Mouse (Mus musculus) kidney, postnatal 0 days (tissue): ENCODE results near the gene Fen1. TPM values are rescaled to one million over a fixed set of nuclear protein-coding genes. Genes with fewer than 3 reads are reported as not detected.

Source experiments
- ATAC-seq: fragments of 200-750 bp; cut with Nextera tagmentation; replicated peaks from 2 replicates; pipeline ENCODE4 v1.8.0; 2017; ENCODE audit warnings: low read depth, moderate number of reproducible peaks, moderate TSS enrichment, moderate library complexity; ENCODE audit not compliant: low FRiP score
- DNase-seq: peaks from one replicate; pipeline ENCODE4 v3.0.0-alpha.2; 2016; ENCODE audit warnings: low spot score
- H3K27ac ChIP-seq: fragments of 300-500 bp; sonication (generic); 2 replicates; pipeline ENCODE4 v1.5.1; 2014; ENCODE audit warnings: mild to moderate bottlenecking
- H3K27me3 ChIP-seq: fragments of 300-500 bp; sonication (generic); 2 replicates; pipeline ENCODE4 v1.6.1; 2014; ENCODE audit warnings: low read length, mixed read lengths; ENCODE audit not compliant: insufficient read depth
- H3K36me3 ChIP-seq: fragments of 300-500 bp; sonication (generic); 2 replicates; pipeline ENCODE4 v1.6.1; 2014; ENCODE audit warnings: low read length, mixed read lengths; ENCODE audit not compliant: insufficient read depth
- H3K4me1 ChIP-seq: fragments of 300-500 bp; sonication (generic); replicated peaks from 2 replicates; pipeline ENCODE4 v1.6.1; 2014; ENCODE audit warnings: antibody characterized with exemption, low read length, mixed read lengths; ENCODE audit not compliant: insufficient read depth
- H3K4me2 ChIP-seq: fragments of 300-500 bp; sonication (generic); 2 replicates; pipeline ENCODE4 v1.6.1; 2014; ENCODE audit warnings: mild to moderate bottlenecking, low read length, moderate library complexity, mixed read lengths
- H3K4me3 ChIP-seq: fragments of 300-500 bp; sonication (generic); replicated peaks from 2 replicates; pipeline ENCODE4 v1.5.1; 2014; ENCODE audit warnings: low read depth, low read length
- H3K9ac ChIP-seq: fragments of 300-500 bp; sonication (generic); 2 replicates; pipeline ENCODE4 v1.6.1; 2014; ENCODE audit warnings: low read depth, low read length
- H3K9me3 ChIP-seq: fragments of 300-500 bp; sonication (generic); replicated peaks from 2 replicates; pipeline ENCODE4 v1.6.1; 2016; ENCODE audit warnings: low read length, inconsistent platforms, mixed read lengths
- CTCF ChIP-seq: IDR thresholded peaks from 2 replicates; pipeline ENCODE4 v1.5.1; 2016; ENCODE audit warnings: antibody characterized with exemption, low read depth, mild to moderate bottlenecking, moderate library complexity
- WGBS: fragments of 180-500 bp; shearing (Covaris S2); extraction: QIAGEN DNeasy Blood & Tissue Kit; methylation state at CpG from one replicate; pipeline ENCODE4 v1.1.7; 2014; 5-methylcytosine and 5-hydroxymethylcytosine counted together
- polyA plus RNA-seq: library from polyadenylated mRNA; unstranded; fragments of >200 nt; fragmentation: Nextera tagmentation; extraction: Ambion mirVana; gene quantifications from 2 replicates; pipeline ENCODE4 v1.2.1, GENCODE M21; 2015

The Fen1 gene
- polyA plus RNA-seq, 1 experiment from 2014 or later = 46.6 TPM

- Histone ChIP-seq H3K36me3 (no peaks in the 10 kb centered on the region), H3K27me3 (no peaks in the 10 kb centered on the region), H3K4me1 (no peaks in the 10 kb centered on the region), H3K27ac (no peak overlapping the region), H3K4me2 (peak overlapping the region; percentile 73), H3K9me3 (no peaks in the 10 kb centered on the region), H3K9ac (0 out of 2 replicates have a peak overlapping the region, but pooled peaks have one; percentile 24), H3K4me3 (peak overlapping the region; percentile 30)
- TF ChIP-seq CTCF = no peak
- ATAC-seq (no peak; the same call in 1 of the 2 replicates), DNase-seq (no peak)
- 2% methylated on average over 26 of the region's 26 CpGs for WGBS
Observed at GRCm38 (mm10) chr19:10239975-10240653, 36.1 kb upstream of the Fen1 start.

DNA sequence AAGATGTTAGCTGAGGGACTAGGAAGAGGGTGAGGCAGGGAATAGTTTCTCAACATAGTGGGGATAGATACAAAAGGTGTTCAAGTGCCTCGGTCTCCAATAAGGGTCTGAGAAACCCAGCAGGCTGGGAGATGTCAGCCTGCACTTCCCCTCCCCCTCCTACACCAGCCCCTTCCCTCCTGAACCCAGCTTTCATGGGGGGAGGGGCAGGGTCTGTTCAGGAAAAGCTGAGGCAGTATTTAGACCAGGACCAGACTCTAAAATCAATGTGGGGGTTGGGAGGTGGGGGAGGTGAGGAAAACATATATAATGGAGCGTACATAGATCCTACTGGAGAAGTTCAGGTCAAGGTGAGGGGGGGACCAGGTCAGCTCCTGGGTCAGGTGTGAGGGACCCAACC is 35.5 kb upstream of the Fen1 start:
- no peaks in the 10 kb centered on the region for H3K36me3 ChIP-seq
- DNase-seq (no peak), ATAC-seq (no peak)
- peak overlapping the region; percentile 73; the same call in 1 of the 2 replicates for H3K4me2 ChIP-seq
- H3K4me3 ChIP-seq = no peak overlapping the region
- TF ChIP-seq CTCF = no peak
- H3K27ac ChIP-seq = no peak overlapping the region
- H3K4me1 ChIP-seq = no peaks in the 10 kb centered on the region
- no peaks in the 10 kb centered on the region for H3K9me3 ChIP-seq
- 46% methylated on average over 2 of the region's 2 CpGs for WGBS
- no peaks in the 10 kb centered on the region for H3K27me3 ChIP-seq
- H3K9ac ChIP-seq = no peak overlapping the region

- H3K4me1 ChIP-seq = no peaks in the 10 kb centered on the region
- H3K36me3 ChIP-seq = no peaks in the 10 kb centered on the region
- WGBS = 75% methylated on average over 3 of the region's 3 CpGs
- no peak overlapping the region for H3K4me3 ChIP-seq
- DNase-seq (no peak), ATAC-seq (no peak)
- TF ChIP-seq CTCF = no peak
- H3K9ac ChIP-seq = no peak overlapping the region
- no peaks in the 10 kb centered on the region for H3K27me3 ChIP-seq
- H3K4me2 ChIP-seq = no peak overlapping the region
- no peak overlapping the region for H3K27ac ChIP-seq
- H3K9me3 ChIP-seq = no peaks in the 10 kb centered on the region
Observed at GRCm38 (mm10) chr19:10238477-10238876, 34.5 kb upstream of the Fen1 start.

DNA sequence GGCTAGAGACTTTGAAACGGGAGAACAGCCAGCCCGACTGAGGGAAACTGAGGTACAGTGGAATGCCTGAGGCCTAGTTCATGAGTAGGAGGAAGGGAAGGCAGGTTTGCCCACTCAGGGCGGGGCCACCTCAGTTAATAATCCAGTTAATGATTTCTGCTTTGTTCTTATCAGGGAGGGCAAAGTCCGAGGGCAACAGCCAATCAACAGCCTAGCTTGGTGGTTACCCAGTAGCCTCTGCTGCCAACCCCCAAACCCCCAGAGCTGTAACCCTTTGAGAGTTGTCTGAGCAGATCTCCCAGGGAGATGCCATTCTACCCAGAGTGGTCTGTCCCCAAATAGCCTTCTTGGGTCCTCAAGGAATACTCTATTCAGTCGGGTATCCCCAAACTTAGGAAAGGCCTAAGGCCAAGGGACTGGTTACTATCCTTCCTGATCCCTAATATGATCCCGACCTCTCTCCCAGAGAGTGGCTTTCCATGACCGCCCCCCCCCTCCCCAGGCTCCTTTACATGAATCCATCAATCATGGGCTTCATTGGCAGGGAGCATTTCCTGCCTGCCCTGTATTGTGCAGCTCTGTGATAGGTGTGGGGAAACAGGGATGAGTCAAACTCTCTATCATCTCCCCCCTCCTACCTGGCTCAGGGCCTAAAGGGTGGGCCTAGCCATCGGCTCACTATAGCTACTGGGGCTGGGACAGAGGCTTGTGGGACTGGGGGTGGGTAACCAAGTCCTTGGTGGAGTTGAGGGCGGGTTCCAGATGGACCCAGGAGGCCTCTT is 32.0 kb upstream of the Fen1 start:
- ATAC-seq = no peak
- H3K9me3 ChIP-seq = no peaks in the 10 kb centered on the region
- no peak overlapping the region for H3K4me2 ChIP-seq
- 61% methylated on average over 9 of the region's 9 CpGs for WGBS
- no peaks in the 10 kb centered on the region for H3K27me3 ChIP-seq
- H3K9ac ChIP-seq = no peak overlapping the region
- no peak for TF ChIP-seq CTCF
- no peaks in the 10 kb centered on the region; the same call in 1 of the 2 replicates for H3K4me1 ChIP-seq
- DNase-seq = no peak
- H3K36me3 ChIP-seq = no peaks in the 10 kb centered on the region
- no peak overlapping the region for H3K27ac ChIP-seq
- no peak overlapping the region for H3K4me3 ChIP-seq

GRCm38 (mm10) chr19:10232327-10233017 is 28.5 kb upstream of the Fen1 start:
- Histone ChIP-seq H3K36me3 (no peaks in the 10 kb centered on the region), H3K9ac (no peak overlapping the region), H3K4me2 (no peak overlapping the region), H3K27ac (no peak overlapping the region), H3K4me3 (no peak overlapping the region), H3K4me1 (no peaks in the 10 kb centered on the region; the same call in 1 of the 2 replicates), H3K9me3 (no peaks in the 10 kb centered on the region), H3K27me3 (no peaks in the 10 kb centered on the region)
- DNase-seq (no peak), ATAC-seq (no peak)
- no peak for TF ChIP-seq CTCF
- 53% methylated on average over 9 of the region's 9 CpGs for WGBS

DNA sequence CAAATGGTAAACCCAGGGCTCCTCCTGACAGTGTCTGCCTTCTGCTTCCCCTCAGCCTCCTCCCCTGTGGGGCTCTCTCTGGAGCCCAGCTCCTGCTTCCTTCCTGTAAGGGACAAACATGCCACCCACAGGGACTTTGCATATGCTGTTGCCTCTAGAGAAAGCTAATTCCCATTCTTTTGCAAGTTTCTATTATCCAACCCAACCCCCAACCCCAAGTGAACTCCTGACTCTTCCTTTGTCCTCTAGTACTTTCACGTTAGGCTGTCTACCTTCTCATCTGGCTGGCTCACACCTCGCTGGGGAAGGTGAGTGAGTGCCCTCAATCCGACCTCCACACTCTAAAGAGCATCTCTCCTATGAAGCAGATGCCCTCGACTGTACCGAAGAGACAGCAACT is 27.9 kb upstream of the Fen1 start:
- no peak for ATAC-seq
- no peak overlapping the region for H3K9ac ChIP-seq
- no peaks in the 10 kb centered on the region; the same call in 1 of the 2 replicates for H3K4me1 ChIP-seq
- H3K27ac ChIP-seq = no peak overlapping the region
- DNase-seq = no peak
- H3K4me2 ChIP-seq = no peak overlapping the region
- H3K4me3 ChIP-seq = no peak overlapping the region
- TF ChIP-seq CTCF = no peak
- H3K27me3 ChIP-seq = no peaks in the 10 kb centered on the region
- H3K36me3 ChIP-seq = no peaks in the 10 kb centered on the region
- 44% methylated on average over 5 of the region's 5 CpGs for WGBS
- no peaks in the 10 kb centered on the region for H3K9me3 ChIP-seq
